Mouse (Mus musculus) naive thymus-derived CD4-positive, alpha-beta T cell, adult 5 months (primary cell): Measurements from ENCODE around the gene Cdc42bpa. TPM values are rescaled to one million over a fixed set of nuclear protein-coding genes. Genes with fewer than 3 reads are reported as not detected.

ENCODE experiments used
- polyA plus RNA-seq: library from polyadenylated mRNA; unstranded; fragments of 100-300 nt; shearing (Covaris generic); gene quantifications from one replicate; pipeline ENCODE4 v1.2.1, GENCODE M21; 2017

Gene Cdc42bpa
- polyA plus RNA-seq = 0.66 TPM

GRCm38 (mm10) chr1:179959721-179960542 lies at the start of gene Cdc42bpa:
Cdc42bpa (plus strand) TSS chr1:179960472.

DNA sequence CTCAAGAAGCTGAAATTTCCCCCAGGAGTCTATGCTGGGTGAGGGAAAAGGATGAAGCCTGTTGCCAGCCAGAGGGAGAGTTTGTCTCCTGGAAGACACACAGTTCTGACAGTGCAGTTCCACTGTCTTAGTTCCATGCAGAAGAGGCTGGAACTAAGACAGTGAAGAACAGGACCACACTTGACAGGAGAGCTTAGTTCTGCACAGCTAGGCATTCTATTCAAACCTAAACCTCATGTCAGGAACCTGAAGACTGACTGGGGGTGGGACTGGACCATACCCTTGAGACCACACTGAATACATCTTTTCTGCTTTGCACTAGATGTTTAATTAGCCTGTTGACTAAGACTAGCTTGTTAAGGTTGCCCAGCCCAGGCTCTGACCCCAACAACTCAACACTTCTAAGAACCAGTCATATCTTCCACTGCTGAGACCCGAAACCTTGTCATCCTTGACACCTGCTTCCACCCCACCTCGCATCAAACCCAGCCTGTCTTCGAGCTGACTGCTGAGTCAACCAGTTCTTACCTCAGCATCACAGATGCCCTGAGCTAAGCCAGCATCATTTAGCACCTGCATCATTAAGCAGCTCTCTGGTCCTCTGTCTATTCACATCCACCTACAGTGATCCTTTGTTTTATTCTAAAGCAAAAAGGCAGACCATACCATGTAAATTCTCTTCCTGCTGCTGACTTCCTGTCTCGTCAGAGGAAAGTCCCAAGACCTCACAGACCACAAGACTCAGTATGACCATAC lies 238.9 kb downstream of the Cdc42bpa start, which contains the start of gene Coq8a:
Gene Coq8a, minus strand, starts transcription at position 644 of the 756 bp plus-strand sequence.

Other genes with a start within 250 kb of the Cdc42bpa start
- gene Kif28, start 215.2 kb upstream of the Cdc42bpa start, polyA plus RNA-seq = not detected
- gene Gm10518, start 157.1 kb upstream of the Cdc42bpa start, polyA plus RNA-seq = 0.45 TPM
- gene Ahctf1, start 156.8 kb upstream of the Cdc42bpa start, polyA plus RNA-seq = 72.8 TPM
- 40.8 TPM for gene Coq8a, start 239.1 kb downstream of the Cdc42bpa start, polyA plus RNA-seq